Mouse (Mus musculus) kidney, postnatal 14 days (tissue): ENCODE data around the gene Rbms3.

ENCODE experiments used
- DNase-seq: peaks from one replicate; pipeline ENCODE4 v3.0.0; 2022; ENCODE audit warnings: mixed read lengths

Gene Rbms3

DNA sequence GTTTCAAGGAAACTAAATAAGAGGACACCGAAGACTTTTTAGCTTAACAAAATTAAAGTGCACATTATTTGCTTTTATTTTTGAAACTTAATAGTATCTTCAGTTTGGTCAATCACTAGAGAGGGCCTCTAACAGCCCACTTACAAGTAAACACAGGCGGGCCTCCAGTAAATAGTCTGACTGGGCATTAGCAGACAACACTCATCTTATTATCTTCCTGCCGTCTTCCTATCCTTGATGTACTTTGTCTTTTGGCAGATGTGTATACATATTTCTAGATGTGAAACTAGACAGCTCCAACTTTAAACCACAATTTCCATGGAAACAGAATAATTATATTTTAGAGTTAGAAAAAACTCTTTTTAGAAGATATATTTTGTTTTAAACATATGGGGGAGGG is 901.6 kb downstream of the Rbms3 start:
- DNase-seq: no peak

DNA sequence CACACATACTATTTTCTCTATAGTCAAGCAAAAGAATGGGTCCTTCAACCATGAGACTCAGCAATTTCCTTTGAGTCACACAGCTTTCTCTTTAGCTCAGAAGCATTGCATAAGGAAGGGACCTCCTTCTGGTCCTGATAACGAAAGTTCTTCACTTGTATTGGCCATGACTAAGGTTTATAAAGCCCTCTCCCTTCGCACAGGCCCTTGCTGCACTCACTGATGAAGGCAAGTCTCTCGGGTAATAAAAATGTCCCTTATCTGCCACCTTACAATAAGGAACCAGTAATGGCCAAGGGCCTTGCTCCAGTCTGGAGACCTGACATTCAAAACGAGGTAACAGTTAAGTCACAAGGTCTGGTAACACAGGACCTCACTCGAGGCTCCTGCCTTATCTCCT is 905.1 kb downstream of the Rbms3 start:
- no peak for DNase-seq

DNA sequence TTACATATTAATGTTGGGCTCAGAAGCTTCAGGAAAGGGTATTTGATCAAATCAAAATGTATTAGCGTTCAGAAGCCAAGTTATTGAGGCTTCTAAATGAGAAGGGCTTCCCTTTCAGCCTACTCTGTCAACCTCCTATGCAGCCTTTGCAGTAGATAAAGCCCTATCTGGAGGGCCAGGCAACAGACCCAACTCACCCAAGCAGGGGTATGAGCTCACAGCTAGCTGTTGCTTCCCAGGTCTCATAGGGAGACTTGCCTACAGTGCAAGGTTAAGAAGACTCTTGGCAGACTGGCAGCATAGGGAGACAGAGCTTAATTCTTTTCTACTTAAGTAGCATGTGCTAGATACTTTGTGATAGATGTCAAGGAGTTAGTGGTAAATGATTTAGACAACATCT is 926.6 kb downstream of the Rbms3 start:
- DNase-seq: no peak

DNA sequence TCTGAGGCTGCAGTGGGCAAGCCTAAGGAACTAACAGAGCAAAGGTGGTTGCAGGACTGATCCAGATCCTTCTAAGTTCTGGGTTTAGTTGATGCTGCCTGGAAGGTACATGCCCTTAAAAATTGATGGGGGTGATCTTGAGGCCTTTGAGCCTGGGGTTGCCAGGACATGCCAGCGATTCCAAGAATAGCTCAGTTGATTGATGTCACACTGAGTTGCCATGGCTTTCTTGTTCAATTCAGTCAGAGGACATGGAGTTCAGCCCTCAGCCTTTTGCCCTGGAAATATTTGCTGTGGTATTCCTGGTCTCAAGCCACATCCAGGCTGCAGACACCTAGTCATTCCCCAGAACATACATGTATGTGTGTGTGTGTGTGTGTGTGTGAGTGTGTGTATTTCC is 927.1 kb downstream of the Rbms3 start:
- DNase-seq: no peak

DNA sequence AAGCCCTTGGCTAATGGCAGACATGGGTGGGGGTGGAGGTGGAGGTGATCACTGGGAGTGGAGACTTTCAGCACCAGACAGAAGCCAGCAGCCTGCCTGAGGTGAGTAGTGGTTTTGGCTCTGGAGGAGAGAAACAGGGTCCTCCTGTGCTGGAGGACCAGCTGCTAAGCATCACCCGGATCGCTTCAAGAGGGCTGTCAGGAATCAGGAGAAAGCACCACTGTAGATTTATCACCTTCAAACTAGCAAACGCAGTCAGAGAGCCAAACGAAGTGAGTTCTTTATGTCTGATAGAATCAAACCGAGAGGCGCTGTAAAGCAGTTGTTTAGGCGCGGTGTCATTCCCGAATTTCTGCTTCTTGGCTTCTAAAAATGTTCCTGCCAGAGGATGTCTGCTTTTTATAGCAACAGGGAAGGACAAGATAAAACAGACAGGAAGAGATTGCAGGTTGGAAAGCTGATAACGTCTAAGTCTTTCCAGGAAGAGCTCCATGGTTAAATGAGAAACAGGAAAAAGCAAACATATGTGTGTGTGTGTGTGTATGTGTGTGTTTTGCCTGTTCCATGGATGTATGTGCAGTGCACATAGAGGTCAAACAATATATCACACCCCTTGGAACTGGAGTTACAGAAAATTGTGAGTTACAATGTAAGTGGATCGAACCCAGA is 928.1 kb downstream of the Rbms3 start:
- no peak for DNase-seq

DNA sequence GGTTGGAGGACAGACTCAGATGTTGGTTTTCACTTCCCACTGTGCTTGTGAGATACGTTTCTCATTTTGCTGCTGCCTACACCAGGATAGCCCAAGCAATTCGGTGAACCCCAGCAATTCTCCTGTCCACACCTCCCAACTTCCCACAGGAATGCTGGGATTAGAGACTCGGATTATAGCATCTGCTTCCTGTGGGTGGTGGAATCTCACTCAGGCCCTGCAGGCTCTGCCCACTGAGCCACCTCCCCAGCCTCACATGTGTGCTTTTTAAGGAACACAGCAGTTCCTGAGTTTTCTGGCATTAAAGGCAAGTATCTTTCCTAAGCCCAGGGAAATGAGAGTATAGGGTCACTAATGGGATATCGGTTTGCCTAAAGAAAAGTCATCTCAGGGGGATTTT is 941.1 kb downstream of the Rbms3 start:
- DNase-seq: no peak

DNA sequence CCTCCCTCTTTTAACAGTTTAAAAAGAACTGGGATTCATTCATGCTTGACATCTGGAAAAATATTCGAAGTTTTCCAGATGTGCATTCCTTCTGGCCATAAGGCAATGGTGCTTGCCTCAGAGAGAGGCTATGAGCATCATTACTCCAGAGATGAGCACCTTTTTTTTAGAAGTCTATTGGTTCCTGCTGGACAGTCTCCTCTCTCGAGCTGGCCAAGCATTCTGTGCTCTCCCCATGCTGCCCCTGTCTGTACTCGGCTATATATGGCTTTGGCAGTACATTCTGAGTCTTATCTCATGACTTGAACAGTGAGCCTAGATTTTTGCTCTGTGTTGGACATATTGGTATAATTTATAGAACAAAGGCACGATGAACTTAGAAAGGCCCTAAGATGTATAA is 952.6 kb downstream of the Rbms3 start:
- DNase-seq: no peak

DNA sequence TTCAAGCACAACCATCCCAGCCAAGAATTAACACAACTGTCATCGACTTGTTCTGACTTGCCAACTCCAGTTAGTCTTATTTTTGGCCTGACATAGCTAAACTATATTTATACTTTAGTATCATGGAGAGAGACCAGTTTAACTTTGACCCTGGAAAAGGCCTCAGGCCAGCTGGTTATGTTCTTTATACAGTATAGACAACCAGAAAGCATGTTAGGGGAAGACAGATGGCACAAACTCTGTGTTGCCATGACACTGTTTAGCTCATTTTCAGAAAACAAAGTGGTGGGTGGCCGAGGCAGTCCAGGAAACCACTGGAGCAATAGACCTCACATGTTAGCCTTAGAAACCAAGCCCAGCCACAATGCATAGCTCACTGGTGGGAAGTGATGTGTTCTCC is 953.3 kb downstream of the Rbms3 start:
- DNase-seq: no peak

DNA sequence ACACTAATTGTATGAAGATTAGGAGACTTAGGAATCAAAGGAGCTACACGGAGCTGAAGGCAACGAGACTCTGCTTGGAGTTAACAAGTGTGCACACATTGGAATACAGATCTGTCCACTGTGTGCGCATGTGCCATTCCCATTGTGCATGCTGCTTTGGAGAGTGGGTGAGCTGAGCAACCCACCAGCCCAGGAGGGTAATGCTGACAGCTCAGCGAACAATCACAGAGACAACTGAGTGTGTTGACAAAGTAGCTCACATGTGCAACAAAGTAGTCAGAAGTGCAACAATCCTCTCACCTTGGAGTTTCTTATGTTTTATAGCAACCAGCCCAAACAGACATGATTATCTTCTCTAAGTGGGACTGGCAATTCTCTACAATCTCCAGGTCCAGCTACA is 955.5 kb downstream of the Rbms3 start:
- DNase-seq: no peak

DNA sequence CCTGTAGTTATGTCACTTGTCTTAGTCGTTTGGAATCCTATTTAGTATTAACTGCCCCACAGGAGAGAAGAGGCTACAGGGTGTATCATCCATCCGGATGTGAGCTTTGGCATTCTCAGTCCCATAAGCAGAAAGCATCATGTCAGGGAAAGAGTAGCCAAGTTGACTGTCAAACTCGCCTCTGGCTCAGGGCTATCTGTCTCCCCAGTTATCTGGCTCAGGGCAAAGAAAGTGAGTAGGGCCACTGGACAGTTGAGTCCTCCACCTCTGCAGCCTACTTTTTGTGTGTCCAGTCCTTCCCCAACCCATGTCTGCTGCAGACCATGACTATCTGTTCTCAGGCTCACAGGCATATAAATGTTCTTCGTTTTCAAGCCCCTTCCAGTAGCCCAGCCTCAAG is 968.7 kb downstream of the Rbms3 start:
- DNase-seq: no peak

DNA sequence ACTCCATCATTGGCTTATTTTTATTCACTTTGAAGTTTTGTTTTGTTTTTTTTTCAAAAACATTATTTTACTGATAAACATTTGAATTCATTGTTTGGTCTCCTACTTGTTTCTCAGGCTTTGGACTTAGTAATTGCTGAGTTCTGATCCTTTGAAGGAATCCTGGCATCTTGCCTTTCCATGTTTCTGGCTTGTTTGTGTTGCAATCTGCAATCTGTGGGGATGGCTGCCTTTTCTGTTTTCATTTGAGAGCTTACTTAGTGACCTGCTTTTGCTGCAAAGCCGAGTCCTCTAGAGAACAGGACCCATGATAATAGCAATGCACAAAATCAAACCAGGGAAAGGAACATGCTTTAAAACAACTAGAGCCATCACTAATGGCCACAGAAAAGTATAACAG is 969.8 kb downstream of the Rbms3 start:
- DNase-seq: no peak

DNA sequence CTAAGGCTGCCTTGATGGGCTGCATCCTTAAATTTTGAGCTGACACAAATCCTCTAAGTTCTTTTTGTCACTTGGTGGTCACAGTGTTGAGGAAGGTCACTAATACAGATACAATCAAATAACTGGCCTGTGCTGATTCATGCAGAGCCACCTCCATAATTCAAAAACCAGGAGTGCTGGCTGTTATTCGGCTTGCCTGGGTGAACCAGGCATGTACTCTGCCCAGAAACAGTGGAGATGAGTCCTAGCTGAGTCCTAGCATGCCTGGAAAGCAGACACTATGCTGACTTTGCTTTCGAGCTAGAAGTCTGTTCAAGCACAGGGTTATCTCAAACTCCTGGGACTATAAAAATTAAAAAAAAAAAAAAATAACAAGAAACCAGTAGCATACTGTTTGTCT is 972.6 kb downstream of the Rbms3 start:
- DNase-seq: no peak

DNA sequence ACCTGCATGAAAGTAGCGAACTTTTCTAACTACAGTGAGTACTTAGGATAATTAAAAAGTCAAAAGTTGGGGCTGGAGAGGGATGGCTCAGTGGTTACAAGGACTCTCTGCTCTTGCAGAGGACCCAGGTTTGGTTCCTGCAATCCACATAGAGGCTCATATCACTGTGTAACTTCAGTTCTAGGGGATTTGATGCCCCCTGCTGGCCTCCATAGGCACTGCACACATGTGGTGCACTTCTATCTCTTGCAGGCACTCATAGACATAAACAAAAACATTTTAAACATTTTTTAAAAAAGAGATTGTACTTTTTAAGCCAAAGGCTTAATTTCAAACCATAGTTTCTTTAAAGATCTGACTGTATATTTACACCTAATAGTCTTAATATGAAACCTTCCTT is 978.3 kb downstream of the Rbms3 start:
- no peak for DNase-seq

DNA sequence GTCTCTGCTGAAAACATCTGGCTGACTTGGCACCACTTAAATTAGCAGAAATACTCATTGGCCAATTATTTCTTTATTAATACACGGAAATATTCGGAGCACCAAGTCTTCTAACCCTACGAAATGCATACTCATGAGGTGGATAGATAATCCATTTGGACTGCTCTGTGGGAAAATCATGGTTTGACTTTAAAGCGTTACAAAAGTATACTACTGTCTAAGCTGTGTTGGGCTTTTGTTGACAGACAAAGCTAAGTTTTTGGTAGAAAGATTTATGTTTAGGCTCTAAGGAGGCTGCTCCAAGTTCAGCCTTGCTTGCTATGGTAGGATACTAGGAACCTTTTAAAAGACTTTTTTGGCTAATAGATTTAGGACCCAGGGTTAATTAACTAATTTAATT is 979.8 kb downstream of the Rbms3 start:
- no peak for DNase-seq

DNA sequence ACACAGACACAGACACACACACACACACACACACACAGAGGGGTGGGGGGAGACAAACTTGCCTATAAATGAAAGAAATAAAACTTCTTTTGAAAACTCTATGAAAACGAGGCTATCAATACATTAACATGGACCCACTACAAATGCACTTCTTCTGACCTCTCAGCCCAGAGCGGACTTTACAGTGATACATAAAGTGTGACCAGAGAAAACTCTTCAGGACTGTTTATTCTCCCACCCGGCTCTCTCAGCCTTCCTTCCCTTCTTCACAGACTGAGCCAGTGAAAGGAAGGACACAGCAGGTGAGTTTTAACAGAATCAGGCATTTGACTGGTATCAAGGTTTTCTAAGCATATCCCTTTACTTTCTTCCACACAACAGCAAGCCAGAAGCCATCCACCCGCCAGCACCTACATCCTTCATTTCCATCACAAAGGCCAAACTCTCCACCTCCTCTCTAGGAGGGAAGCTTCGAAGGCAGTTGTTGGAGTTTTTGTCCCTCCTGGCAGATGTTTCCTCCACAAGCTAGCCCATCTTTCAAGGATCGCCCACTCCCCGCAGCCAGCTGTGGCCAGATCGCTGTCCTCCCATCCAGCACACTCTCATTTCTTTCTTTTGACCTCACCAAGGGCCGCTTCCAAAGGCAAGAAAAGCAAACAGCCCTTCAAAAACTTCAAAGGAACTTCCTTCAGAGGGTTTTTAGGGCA is 980.5 kb downstream of the Rbms3 start:
- no peak for DNase-seq

DNA sequence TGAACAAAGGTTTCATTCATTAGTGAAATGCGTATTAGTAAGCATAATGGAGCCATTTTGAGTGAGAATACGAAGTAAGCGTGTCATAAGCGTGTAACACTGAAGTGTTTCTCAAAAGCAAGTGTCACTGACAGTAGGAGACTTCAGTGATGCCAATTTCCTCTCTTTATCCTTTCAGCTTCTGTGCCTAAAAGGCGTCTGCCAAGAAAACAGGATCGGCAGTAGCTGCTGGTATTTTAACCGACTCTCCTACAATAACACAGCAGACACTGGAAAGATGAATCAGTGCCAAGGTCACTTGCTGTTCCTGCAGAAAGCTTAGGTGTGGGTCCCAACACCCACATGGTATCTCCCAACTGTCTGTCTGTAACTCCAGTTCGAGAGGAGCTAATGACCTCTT is 985.1 kb downstream of the Rbms3 start:
- DNase-seq: no peak

DNA sequence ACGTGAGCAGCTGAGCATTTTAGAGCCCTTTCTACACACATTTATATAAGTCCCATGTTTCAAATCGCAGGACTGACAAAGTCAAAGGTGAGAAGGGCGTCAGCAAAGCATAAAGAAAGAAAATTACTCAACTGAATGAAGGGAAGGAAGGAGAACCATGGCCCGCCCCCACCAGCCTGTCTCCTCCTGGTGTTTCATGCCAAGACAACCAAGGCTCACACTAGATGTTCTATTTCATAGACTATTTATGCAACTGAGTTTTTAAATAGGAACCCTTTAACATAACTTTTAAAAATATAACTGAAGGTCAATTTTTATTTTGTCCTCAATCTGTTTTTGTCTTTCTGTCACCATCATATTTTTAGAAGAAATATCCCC is 989.4 kb downstream of the Rbms3 start:
- no peak for DNase-seq

DNA sequence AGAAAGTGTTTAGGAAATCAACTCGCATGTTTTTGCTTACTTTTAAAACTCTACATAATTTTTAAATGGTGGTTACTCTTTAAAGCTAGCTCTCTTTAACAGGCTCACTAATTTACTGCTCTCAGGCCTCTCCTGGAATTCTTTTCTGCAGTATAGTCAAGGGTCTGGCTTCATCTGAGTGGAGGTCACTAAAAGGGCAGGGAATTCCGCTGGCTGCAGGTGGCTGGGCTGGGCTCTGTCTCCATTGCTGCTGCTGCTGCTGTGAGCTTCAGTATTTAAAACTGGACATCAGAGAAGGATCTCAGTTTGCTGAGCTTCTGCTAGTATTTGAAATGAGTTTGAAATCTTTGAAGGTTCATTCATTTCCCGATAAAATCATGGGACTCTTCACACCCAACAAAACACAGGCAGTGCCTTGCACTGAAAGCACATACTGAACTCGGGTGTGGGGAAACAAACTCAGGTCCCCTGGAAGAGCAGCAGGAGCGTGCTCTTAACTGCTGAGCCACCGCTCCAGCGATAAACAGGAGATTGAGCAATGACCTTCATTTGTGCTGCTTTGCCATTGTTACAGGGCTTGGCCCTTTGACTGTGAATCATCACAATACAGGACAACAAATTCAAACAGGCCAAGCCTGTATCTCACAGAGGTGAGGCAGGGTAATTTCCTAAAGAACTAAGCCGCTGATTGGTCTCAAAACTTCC is 990.0 kb downstream of the Rbms3 start:
- no peak for DNase-seq

DNA sequence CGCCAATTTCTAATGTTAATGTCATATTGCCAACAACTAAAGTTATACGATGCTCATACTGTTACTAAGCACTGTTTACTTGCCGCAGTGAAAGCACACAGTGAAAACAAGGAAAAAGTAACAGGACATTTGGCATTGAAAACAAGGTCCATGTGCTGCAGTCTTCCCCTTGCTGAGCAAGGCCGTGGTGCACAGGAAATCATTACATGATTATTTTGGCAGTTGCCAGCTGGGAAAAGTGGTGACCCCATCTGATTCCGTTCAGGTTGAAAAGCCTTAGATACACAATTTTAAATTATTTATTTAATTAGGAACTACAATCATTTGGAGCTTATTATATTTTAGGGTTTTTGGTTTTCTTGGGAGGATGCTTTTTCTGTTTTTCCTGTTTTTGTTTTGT is 995.9 kb downstream of the Rbms3 start:
- DNase-seq: no peak

DNA sequence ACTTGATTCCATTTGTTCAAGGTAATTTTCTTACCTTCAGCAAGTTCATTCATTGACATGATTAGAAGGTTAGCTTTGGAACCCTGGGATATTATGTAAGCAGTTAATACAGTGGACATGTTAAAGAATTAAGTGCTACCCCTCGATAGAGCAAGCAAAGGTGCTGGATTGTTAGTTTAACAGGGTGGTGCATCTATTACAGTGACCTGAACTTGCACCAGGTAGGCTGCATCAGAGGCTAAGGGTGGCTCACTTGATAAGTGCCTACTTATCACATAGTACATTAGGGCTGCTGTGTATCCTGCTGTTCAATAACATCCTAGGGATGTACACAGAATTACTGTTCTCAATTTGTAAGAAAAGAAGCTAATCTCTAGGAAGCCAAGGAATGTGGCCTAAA is 996.6 kb downstream of the Rbms3 start:
- DNase-seq: no peak

DNA sequence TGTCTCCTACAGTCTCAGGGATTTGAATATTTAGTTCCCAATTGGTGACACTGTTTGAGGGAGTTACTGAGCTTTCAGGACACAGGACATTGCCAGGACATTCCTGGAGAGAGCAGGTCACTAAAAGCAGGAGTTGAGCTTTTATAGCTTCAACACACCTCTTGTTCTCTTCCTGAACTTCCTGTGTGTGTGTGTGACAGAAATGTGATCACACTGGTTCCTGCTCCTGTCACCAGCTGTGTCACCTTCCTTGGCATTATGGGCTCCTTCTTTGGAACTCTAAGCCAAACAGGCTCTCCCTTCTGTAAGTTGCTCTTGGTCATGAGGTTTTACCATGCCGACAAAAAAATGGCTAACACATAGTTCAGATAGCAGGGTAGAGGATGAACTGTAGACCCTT is 997.9 kb downstream of the Rbms3 start:
- no peak for DNase-seq

DNA sequence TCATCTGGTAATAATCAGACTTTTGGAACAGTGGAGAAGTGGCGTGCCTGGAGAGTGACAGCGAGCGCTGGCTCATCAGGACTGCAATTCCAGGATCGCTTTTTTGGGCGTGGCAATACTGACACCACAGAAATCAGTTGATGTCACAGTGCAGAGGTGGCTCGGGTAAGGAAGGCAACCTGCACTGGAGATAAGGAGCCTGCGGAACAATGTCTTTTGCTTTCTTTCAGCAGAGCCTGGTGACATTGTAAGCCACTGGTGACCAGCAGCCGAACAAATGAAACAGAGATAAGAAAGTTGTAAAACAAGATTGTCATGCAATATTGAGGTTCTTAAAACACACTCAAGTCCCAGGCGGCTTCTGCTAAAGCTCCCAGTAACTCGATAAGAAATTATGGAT is 998.9 kb downstream of the Rbms3 start:
- DNase-seq: no peak

DNA sequence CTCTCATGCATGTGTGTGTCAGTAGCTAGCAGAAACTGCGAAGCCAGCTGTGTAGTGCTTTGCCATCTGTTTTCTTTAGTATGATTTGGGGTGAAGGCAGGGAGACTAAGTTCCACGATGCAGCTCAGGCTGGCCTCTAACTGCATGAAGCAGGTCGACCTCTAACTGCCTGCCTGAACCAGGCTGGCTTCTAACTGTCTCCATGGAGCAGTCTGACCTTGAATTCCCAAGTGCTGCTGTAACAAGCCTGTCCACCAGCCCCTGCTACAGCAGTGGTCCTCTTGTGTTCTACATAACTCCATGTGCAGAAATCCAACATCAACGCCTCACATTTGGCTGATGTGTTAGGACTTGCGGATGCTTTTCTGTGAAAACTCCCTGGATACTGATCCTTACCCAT is 1009.3 kb downstream of the Rbms3 start:
- DNase-seq: no peak

DNA sequence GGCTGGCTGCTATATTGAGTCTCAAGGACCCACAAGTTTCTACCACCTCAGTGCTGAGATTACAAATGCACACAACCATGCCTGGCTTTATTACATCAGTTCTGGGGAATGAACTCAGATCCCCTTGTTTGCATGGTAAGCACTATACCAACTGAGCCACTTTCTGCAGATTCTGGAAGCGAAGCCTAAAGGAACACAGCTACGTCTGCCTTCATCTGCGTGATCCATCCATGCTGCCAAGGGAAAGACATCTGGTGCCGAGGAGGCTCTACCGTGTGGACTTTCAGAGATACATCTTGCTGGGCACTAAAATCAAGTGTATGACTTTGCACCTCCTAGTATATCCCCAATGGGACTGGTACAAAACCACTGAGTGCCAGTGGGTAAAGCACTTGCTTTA is 1010.8 kb downstream of the Rbms3 start:
- DNase-seq: no peak

DNA sequence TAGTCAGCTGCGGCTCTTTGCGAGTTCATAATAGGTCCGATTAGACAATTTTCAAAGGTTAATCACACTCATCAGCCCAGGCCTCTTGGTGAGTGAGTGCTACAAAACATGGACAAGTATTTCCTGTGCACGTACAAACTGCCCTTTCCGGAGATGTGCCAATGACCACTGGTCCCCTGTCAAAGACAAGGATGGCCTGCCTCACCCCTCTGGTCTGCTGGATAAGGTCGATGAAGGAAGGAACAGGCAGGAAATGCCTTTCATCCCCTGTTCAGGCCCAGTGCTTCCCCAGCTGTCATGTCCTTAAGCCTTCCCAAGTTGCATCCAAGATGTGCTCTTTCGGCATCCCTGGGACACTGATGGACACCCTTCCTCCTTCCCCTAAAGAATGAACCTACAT is 1016.4 kb downstream of the Rbms3 start:
- DNase-seq: peak; percentile 40
